Mouse (Mus musculus) subcutaneous adipose tissue, adult 2 months (tissue): ENCODE data around the gene Wnk1. TPM values are rescaled to one million over a fixed set of nuclear protein-coding genes. Genes with fewer than 3 reads are reported as not detected.

Experiments
- polyA plus RNA-seq: library from polyadenylated mRNA; depleted of rRNA; stranded (reverse); fragments of >200 nt; gene quantifications from 2 replicates; pipeline ENCODE4 v1.2.3, GENCODE M21; 2012; ENCODE audit warnings: low replicate concordance; rRNA removed

Gene Wnk1
- polyA plus RNA-seq = 118 and 160 TPM in 2 replicates

DNA sequence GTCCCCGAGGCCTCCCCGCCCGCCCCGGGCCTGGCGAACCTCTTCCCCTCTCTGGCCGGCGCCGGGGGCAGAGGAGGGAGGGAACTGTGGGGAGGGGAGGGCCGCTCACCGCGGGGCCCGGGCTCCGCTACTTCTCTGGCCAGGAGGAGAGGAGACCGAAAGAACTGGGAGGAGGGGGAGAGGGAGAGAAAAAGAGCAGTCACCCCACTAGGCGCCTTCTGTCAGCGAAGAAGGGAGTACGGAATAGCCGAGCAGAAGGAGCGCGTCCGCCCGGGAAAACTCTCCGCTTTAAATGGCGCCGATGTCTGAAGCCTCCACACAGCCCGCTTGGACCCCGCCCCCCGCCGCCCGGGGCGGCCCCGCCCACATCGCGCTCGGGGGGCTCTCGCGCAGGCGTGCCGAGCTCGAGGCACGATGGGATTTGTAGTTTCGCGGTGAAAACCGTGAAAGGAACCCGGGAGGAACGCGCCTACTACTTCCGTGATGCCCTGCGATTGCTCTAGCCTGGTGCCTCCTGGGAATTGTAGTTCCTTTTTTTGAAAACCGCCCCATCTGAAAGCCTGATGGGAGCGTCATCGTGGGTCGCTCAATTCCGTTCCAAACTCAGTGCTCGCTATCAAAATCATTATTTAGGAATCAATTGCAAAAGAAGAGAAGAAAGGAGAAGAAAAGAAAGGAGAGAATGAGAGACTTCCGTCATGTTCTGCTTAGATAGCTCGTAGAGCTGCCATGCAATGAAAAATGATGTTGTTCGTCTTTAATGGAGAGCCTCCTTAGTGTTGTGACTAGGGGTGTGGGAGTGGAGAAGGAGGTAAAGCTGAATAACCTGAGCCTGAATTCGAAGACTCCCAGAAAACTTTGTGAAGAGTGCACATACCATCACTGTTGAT is at the start of gene Wnk1:
Gene Wnk1, minus strand, starts transcription at position 307 of the 890 bp plus-strand sequence.

DNA sequence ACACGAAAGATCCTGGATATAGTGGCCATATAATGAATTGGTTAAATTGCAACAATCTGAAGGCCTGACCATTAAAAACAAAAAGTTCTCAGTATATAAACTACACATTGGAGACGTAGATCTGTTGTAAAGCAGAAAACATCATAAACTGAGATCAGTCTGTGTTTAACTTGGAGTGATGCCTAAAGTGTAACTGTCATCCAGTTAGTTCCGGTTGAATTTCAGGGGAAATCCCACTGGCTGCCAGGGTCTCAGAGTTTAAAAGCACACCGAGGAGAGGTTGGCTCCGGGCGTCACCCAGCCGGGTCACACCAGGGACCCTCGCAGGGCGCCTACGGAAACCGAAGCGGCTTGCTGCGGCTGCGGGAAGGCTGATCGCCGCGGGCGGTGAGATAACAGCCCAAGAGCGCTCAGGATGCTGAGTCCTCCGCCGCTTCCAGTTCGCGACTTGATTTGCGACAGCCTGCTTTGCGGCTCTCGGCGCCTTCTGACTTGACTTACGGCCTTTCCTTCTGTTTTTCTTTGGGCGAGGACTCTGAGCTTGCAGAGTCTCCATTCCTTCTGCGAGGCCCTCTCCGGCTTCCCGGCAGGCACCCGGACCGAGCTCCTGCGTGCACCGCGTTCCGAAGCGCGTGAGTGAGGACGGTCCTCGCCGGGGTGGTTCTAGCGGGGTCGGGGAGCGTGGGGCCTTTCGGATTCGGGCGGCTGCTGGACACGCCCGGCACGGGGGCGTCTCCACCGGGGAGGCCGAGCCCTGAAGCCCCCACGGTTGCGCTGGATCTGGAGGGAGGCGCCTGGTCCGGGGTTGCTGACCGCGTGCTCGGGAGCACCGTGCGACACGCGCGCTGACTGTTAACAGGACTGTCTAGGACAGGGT is 136.0 kb downstream of the Wnk1 start, which contains the start of gene Rad52:
Gene Rad52, plus strand, starts transcription at position 495 of the 877 bp plus-strand sequence.

Other genes starting within 250 kb of the Wnk1 start
- 13.8 and 15.2 TPM in 2 replicates for gene Erc1, start 190.5 kb downstream of the Wnk1 start, polyA plus RNA-seq
- 25.3 and 46.9 TPM in 2 replicates for gene Rad52, start 136.0 kb downstream of the Wnk1 start, polyA plus RNA-seq
- gene Ninj2, start 54.7 kb upstream of the Wnk1 start, polyA plus RNA-seq = 0.48 TPM in 1 of 2 replicates, not detected in the other